Mouse (Mus musculus) G1E (cell line): ENCODE measurements around the gene Aurkaip1.

Source experiments
- CTCF ChIP-seq: IDR thresholded peaks from 2 replicates; pipeline ENCODE4 v1.5.1; 2012; ENCODE audit warnings: low read depth, low read length, inconsistent platforms, mixed read lengths
- GATA1 ChIP-seq: IDR thresholded peaks from 2 replicates; pipeline ENCODE4 v1.6.1; 2012; ENCODE audit warnings: borderline replicate concordance, low read length, inconsistent platforms, mixed read lengths
- GATA2 ChIP-seq: IDR thresholded peaks from 2 replicates; pipeline ENCODE4 v1.6.1; 2012; ENCODE audit warnings: low read depth, low read length, inconsistent platforms, borderline replicate concordance
- POLR2AphosphoS5 ChIP-seq: IDR thresholded peaks from 2 replicates; pipeline ENCODE4 v1.6.1; 2012; ENCODE audit warnings: low read depth, low read length, inconsistent platforms; ENCODE audit not compliant: insufficient replicate concordance
- TAL1 ChIP-seq: conservative IDR thresholded peaks from 2 replicates; pipeline ENCODE4 v1.6.1; 2012; ENCODE audit warnings: low read depth, low read length, inconsistent platforms, mixed read lengths

DNA sequence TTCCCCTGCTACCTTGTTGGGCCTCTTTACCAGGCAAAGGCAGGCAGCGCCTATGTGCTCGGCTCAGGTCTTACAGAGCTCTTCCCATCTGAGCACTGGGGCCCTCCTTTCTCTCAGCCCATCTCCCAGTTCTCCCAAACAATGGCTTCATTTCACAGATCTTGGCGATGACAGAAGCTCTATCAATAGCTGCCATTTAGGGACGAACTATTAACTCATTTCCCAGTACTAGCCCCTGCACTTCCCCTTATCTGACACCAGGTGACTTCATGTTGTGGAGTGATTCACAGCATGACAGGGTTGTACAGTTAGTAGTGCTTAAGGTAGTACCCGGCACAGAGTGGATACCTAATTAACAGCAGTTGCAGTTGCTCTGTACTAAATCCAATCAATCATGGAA, 45.3 kb upstream of the Aurkaip1 start, which contains the start of gene Tmem88b:
- TF ChIP-seq CTCF: 0 out of 2 replicates have a peak, but pooled peaks have one; percentile 19
- no peak for TF ChIP-seq POLR2AphosphoS5
- TF ChIP-seq GATA2: no peak
- TF ChIP-seq TAL1: no peak
- TF ChIP-seq GATA1: no peak
